Mouse (Mus musculus) right cerebral cortex, adult 18-20 months (tissue): ENCODE data around the gene Cenpn.
A peak's percentile ranks its signal among the peaks of the same experiment; 100 is the strongest.

Experiments
- DNase-seq: peaks from one replicate; pipeline ENCODE4 v3.0.0; 2022; ENCODE audit warnings: mixed read lengths

The Cenpn gene

GRCm38 (mm10) chr8:116943161-116943554 lies 21.6 kb downstream of the Cenpn start, which contains the start of gene Atmin:
Gene Atmin, plus strand, starts transcription at chr8:116943393.
- peak; percentile 87 for DNase-seq

- peak; percentile 61 for DNase-seq
These were observed 22.2 kb downstream of the Cenpn start for GRCm38 (mm10) chr8:116943555-116944384.

- no peak for DNase-seq
These were observed 22.8 kb downstream of the Cenpn start for GRCm38 (mm10) chr8:116944385-116944696.

GRCm38 (mm10) chr8:116945169-116945910 lies 23.8 kb downstream of the Cenpn start:
- no peak for DNase-seq

DNA sequence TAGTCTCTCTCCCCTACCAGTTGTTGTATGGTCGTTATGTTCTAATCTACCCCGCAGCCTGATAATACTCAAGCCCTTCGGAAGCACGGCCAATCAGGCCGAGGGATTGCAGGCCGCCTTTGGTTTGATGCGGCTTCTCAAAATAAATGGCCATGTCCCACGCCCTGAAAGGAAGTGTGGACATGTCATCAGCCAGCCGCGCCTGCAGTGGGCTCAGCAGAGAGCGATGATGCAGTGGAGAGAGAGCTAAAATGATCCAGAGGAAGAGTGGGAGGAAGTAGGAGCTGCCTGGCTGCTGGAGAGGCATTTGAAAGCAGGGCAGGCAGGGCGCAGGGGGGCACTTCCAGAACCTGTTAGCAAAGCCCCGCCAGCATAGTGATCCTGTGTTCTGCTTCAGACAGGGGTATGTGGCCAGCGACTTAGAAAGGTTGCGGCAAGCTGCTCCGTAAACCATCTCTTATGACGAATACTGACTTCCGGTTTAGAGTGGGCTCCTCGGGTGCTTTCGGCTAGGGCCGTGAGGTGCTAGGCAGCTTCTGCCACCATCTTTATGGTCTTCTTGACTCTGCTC lies 24.8 kb downstream of the Cenpn start:
- DNase-seq: peak; percentile 78

GRCm38 (mm10) chr8:116946851-116947250 lies 25.3 kb downstream of the Cenpn start:
- DNase-seq: no peak

GRCm38 (mm10) chr8:116947589-116947988 lies 26.1 kb downstream of the Cenpn start:
- DNase-seq: no peak

DNA sequence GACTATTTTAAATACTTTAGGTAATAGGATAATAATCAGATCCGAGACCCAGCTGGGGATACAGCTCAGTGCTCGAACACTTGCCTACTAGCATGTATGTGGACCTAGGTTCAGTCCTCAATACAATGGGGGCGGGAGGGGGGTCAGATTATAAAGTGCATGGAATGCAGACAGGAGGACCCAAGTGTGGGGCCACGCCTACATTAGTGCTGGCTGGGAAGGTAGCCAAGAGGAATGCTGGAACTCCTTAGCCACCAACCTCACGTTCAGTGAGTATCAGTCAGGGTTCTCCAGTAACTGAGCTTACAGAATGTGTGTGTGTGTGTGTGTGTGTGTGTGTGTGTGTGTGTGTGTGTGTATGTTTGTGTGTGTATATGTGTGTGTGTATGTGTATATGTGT lies 29.8 kb downstream of the Cenpn start:
- no peak for DNase-seq

DNA sequence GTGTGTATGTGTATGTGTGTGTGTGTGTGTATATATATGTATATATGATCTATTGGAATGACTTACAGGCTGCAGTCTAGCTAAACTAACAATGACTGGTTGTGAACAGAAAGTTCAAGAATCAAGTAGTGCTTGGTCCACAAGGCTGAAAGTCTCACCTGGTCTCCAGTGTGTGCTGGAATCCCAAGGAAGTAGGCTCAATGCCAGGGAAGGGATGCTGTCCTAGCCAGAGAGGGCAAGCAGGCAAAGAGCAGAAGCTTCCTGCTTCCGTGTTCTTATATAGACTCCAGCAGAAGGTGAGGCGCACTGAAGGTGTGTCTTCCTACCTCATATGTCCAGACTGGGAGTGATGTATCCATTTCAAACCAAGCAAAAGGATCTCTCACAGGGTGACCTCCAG lies 30.2 kb downstream of the Cenpn start:
- no peak for DNase-seq

DNA sequence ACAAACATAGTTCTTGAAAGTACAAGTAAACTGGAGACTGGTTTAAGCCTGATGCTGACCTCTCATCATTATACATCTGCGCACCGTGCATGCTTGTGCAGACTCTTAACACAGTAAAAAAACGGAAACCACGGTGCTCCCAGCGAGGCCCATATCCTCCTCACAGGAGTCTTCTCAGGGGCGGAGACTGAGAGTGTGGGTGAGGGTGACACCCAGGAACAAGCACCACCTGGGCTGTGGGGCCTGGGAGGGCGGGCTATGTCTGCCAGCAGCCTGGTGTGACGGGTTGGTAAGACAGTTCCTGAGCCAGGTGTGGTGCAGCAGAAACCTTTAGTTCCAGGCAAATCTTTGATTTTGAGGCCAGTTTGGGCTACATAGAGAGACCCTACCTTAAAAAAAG lies 30.9 kb downstream of the Cenpn start:
- no peak for DNase-seq

DNA sequence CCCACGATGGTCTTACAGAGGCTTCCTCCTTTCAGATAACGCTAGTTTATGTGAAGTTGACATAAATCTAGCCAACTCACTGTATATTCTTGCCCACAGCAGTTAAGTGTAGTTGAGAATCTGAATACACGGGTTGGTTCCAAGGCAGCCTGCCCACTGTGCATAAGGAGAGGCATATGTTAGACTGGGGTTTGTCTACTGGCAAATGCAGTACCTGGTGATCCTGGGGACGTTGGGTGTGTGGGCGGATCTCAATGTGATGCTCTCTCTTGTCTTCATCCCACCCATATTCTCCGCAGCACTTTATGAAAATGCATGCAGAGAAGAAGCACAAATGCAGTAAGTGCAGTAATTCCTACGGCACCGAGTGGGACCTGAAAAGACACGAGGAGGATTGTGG lies 32.9 kb downstream of the Cenpn start:
- peak; percentile 89 for DNase-seq

GRCm38 (mm10) chr8:116969531-116969930 lies 48.0 kb downstream of the Cenpn start:
- DNase-seq: no peak

DNA sequence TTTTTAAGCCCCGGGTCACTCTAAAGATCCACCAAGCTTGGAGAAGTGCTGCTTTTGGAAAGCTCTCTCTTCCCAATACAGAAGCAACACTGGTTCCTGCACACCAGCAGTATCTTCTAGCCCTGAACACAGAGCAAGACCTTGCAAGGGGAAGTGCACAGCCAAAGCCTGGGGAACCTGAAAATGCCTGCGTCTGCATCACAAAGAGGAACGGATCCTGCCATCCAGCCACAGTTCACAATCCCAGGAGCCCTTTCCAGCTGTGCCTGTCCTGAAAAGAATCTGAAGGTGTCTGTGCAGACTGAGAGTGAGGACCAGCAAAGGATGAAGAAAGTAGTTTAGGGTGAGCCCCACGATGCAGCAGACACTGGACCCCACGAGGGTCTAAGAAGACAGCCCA lies 53.5 kb downstream of the Cenpn start:
- no peak for DNase-seq

DNA sequence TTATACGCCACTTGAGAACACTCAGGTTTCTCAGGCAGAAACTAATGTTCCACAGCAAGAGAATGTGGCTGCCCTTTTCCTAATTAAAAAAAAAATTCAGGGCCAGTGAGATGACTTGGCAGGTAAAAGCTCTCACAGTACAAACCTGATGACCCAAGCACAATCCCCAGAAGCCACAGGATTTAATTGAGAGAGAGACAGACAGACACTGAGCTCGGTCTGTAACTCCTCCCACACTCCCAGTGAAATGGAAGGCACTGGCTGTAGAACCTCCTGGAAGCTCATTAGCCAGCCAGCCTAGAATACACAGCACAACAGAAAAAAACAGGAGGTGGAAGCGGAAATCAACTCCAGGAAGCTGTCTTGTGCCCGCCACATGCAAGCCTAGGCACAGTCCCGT lies 54.1 kb downstream of the Cenpn start:
- DNase-seq: no peak

GRCm38 (mm10) chr8:116978052-116978451 lies 56.5 kb downstream of the Cenpn start:
- no peak for DNase-seq

DNA sequence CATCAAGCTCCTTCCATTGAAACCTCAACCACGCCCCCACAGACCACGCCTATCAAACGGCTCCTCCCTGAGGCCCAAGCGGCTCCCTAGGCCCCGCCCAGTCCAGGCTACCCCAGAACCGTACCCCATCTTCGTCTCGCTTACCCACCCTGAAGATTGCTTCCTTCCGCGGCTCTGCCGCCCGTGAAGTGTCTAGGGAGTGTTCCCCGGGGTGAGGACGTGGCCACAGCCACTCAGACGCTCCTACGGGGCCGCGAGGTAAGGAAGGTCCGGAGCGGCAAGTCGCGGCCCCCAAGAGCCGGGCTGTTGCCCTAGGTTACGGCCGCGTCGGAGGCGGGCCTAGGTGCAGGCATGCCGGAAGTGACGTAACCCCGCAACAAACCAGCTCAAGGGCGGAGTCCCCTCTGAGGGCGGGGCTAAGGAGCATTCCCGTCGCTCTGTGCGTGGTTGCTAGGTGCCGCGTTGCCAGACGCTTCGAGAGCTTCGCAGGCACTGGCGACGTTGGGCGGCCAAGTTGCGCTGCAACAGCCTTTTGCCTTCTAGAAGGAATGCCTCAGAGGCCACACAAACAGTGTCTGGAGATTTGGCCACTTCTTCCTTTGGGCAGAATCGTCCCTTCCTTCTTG lies 57.2 kb downstream of the Cenpn start, which contains the start of gene 1700030J22Rik:
Gene 1700030J22Rik, minus strand, starts transcription at position 329 of the 626 bp plus-strand sequence.
- DNase-seq: peak; percentile 99

- peak; percentile 59 for DNase-seq
These were observed 58.6 kb downstream of the Cenpn start for GRCm38 (mm10) chr8:116980117-116980516.

DNA sequence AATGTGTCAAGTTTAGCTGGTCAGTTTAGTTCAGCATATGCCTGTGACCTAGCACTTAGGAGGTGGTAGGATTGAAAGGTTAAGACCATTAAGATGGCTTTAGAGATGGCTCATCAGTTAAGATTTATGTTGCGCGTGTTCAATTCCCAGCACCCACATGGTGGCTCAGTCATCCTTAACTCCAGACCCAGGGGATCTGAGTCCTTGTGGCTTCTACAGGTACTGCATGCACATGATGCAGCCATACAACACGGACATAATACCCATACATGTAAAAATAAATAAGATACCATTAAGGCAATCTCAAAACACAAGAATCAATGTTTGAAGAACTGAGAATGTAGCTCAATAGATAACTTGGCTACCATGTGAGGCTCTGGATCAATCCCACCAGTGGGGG lies 68.3 kb downstream of the Cenpn start:
- DNase-seq: no peak
